Mouse (Mus musculus): ENCODE results near the gene Ak1. TPM values are rescaled to one million over a fixed set of nuclear protein-coding genes. Genes with fewer than 3 reads are reported as not detected.

The Ak1 gene
- polyA plus RNA-seq, 1 experiment, result 9.1 TPM

DNA sequence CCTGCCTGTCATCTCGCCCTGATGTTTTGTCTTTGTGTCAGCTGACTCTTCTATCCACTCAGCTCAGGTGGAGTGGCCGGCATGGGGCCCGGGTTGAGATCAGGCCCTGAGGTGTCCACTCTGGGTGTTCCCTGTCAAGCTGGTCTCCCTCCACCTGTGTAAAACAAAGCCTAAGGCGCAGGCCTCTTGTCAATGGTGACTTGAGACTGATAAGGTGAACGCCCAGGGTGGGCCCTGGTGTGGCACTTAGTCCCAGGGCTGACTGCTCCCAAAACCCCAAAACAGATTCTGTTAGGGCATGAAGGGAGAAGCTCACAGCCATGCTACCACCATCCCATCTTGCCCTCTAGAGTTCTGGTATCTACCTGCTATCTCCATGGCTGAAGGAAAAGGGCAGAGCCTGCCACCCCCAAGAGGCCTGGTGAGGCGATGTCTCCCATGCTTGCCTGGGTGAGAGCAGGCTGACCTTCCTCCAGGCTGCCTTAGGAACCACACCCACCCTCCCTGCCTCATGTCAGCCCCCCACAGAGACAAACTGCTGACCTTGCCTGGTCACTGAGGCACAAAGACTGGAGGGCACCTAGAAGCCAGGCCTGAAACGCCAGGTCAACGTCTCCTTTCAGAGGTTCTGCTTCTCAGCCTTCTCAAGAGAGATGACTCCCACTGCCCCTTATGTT, 23.4 kb downstream of the Ak1 start:
- 65% methylated on average over 8 of the region's 8 CpGs for WGBS
- Histone ChIP-seq H3K4me3 (replicated peaks; ENCODE audit: control insufficient read depth, low read depth, low read length) (no peak overlapping the region), H3K4me1 (ENCODE audit: control insufficient read depth, insufficient read depth, low read length) (peaks cover 1% of the 10 kb centered on the region; the same call in 1 of the 2 replicates), H3K27ac (ENCODE audit: control insufficient read depth, insufficient read depth, low read depth, low read length, poor library complexity) (0 out of 2 replicates have a peak overlapping the region, but pooled peaks have one; percentile 6)
- no peak for TF ChIP-seq POLR2A (IDR thresholded peaks at IDR 0.05; ENCODE audit: borderline replicate concordance, control insufficient read depth, low read depth, low read length)
- TF ChIP-seq CTCF (IDR thresholded peaks at IDR 0.05; ENCODE audit: control insufficient read depth, insufficient read depth, low read length), result no peak

DNA sequence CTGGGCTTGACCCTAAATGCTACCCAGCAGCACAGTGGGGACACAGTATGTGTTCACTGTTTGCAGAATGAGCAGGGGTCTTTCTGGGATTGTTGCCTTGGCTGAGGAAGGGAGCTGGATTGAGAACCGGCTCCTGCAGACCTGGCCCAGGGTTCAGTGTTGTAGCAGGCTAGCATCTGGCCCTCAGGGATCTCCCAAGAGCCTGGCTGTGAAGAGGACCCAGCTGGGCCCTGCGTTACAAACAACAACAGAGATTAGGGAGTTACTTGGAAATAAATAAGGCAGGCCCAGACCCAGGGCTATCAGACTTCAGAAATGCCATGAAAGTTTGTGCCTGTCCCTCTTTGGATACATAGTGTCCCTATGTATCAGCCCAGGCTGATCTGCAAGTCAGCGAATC, 24.1 kb downstream of the Ak1 start:
- Histone ChIP-seq H3K27ac (ENCODE audit: control insufficient read depth, insufficient read depth, low read depth, low read length, poor library complexity) (peak overlapping the region; percentile 6; the same call in 1 of the 2 replicates), H3K4me1 (ENCODE audit: control insufficient read depth, insufficient read depth, low read length) (peaks cover 1% of the 10 kb centered on the region; the same call in 1 of the 2 replicates), H3K4me3 (replicated peaks; ENCODE audit: control insufficient read depth, low read depth, low read length) (no peak overlapping the region)
- 73% methylated on average over 3 of the region's 3 CpGs for WGBS
- TF ChIP-seq CTCF (IDR thresholded peaks at IDR 0.05; ENCODE audit: control insufficient read depth, insufficient read depth, low read length) (no peak), POLR2A (IDR thresholded peaks at IDR 0.05; ENCODE audit: borderline replicate concordance, control insufficient read depth, low read depth, low read length) (no peak)

DNA sequence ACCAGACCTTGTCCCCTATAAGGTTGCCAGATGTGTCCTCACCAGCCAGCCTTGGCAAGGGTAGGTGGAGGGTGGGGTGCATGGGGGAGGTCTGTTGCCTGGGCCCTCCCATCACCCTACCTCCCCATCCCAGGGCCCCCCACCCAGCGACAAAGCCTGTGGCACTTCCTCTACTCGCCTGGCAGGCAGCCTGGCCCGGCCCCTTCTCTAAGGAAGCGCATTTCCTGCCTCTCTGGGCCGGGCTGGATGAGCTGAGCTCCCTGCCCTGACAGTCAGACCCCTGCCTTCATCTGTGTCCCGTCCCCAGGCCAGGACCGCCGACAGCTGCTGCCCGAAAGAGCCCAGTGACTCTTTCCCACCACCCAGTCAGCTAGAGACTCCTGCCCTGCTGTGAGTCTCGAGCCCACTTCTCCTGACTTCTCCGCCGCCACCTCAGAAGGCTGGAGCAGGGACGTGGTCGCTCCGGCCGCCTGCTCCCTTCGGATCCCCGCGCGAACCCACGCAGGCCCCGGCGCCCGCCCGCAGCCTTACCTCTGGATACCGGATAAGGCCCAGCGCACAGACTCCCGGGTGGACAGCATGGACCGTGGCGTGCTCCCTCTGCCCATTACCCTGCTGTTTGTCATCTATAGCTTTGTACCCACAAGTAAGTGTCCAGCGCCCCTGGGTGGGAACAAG, 25.0 kb downstream of the Ak1 start, which contains the start of gene Eng:
TSS of gene Eng (plus strand) at position 217 of the 678 bp plus-strand sequence.
- 3% methylated on average over 31 of the region's 31 CpGs for WGBS
- H3K27ac ChIP-seq (ENCODE audit: control insufficient read depth, insufficient read depth, low read depth, low read length, poor library complexity), result peak within 1 kb of the TSS; percentile 61
- TF ChIP-seq POLR2A (IDR thresholded peaks at IDR 0.05; ENCODE audit: borderline replicate concordance, control insufficient read depth, low read depth, low read length), result no peak
- TF ChIP-seq CTCF (IDR thresholded peaks at IDR 0.05; ENCODE audit: control insufficient read depth, insufficient read depth, low read length), result no peak
- peaks cover 1% of the 10 kb centered on the region; the same call in 1 of the 2 replicates for H3K4me1 ChIP-seq (ENCODE audit: control insufficient read depth, insufficient read depth, low read length)
- H3K4me3 ChIP-seq (replicated peaks; ENCODE audit: control insufficient read depth, low read depth, low read length), result peak within 1 kb of the TSS; percentile 69

DNA sequence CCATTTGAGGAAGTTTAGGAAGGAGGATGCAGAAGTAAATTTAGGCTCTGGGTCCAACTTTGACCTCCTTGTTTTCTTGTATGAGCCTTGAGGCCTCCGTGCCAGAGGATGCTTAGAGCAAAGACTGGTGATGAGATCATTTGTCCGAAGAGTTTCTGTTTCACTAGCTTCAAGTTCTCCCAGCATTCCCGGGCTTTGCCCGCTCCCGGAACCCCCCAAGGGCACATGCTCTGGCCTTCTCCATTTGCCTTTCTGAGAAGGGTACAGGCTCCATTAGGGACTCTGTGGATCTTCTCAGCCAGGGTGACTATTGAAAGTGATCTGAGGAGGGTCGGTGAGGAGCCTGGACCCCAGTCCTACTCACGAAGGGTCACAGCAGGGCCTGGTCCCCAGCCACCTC, 25.8 kb downstream of the Ak1 start:
- no peak for TF ChIP-seq POLR2A (IDR thresholded peaks at IDR 0.05; ENCODE audit: borderline replicate concordance, control insufficient read depth, low read depth, low read length)
- TF ChIP-seq CTCF (IDR thresholded peaks at IDR 0.05; ENCODE audit: control insufficient read depth, insufficient read depth, low read length), result no peak
- Histone ChIP-seq H3K27ac (ENCODE audit: control insufficient read depth, insufficient read depth, low read depth, low read length, poor library complexity) (peak overlapping the region; percentile 27; the same call in 1 of the 2 replicates), H3K4me1 (ENCODE audit: control insufficient read depth, insufficient read depth, low read length) (peaks cover 1% of the 10 kb centered on the region; the same call in 1 of the 2 replicates), H3K4me3 (replicated peaks; ENCODE audit: control insufficient read depth, low read depth, low read length) (peak overlapping the region; percentile 47)
- 13% methylated on average over 7 of the region's 7 CpGs for WGBS

DNA sequence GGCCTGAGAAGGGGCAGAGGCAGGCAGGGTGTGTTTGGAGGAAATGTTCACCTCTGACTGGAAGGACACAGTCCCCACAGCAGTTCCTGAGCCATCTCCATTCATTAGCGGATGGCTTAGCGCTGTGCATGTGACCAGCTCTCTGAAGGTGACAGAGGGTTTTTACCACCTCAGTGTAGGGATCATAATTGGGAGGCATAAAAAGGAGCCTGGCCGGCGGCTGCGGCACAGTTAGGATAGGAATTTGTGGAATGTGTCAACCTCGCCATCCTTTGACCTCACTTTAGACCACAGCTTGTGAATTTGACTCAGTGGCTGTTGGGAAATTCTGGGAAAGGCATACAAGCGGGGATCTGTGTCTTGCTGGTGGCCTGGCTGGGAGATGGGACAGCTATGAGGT, 32.2 kb downstream of the Ak1 start:
- TF ChIP-seq CTCF (IDR thresholded peaks at IDR 0.05; ENCODE audit: control insufficient read depth, insufficient read depth, low read length) (no peak), POLR2A (IDR thresholded peaks at IDR 0.05; ENCODE audit: borderline replicate concordance, control insufficient read depth, low read depth, low read length) (no peak)
- Histone ChIP-seq H3K4me3 (replicated peaks; ENCODE audit: control insufficient read depth, low read depth, low read length) (no peak overlapping the region), H3K4me1 (ENCODE audit: control insufficient read depth, insufficient read depth, low read length) (peaks cover 1% of the 10 kb centered on the region; the same call in 1 of the 2 replicates), H3K27ac (ENCODE audit: control insufficient read depth, insufficient read depth, low read depth, low read length, poor library complexity) (no peak overlapping the region)
- WGBS, result 85% methylated on average over 7 of the region's 7 CpGs

DNA sequence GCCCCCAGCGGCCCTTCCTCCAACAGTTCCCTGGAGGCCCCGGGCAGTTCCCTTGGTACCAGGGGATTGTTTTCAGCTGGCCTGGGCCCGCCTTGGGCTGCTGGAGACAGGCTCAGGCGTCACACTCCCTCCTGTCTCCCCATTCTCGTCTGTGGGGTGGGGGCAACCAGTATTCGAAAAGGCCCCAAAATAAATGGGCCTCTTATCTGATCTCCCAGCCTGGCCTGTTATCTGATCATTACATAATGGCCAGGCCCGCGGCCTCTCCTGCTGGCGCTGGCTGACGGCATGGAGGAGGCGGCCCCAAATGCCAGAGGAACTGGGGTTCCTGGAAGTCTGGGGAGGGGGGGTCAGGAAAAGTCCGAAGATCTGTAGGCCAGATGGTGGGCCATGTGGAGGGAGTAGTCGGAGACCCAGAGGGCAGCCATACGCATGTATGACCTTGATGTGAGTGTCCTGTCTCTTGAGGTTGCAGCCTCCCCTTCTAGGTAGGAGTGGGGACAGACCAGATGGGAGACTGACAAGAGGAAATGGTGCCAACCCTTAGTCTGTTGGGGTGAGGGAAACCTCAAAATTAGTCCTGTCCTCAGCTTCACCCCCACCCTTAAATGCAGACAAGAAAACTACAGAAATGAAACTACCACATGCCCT, 33.3 kb downstream of the Ak1 start:
- no peak overlapping the region for H3K4me3 ChIP-seq (replicated peaks; ENCODE audit: control insufficient read depth, low read depth, low read length)
- TF ChIP-seq CTCF (IDR thresholded peaks at IDR 0.05; ENCODE audit: control insufficient read depth, insufficient read depth, low read length), result no peak
- no peak for TF ChIP-seq POLR2A (IDR thresholded peaks at IDR 0.05; ENCODE audit: borderline replicate concordance, control insufficient read depth, low read depth, low read length)
- peaks cover 1% of the 10 kb centered on the region; the same call in 1 of the 2 replicates for H3K4me1 ChIP-seq (ENCODE audit: control insufficient read depth, insufficient read depth, low read length)
- H3K27ac ChIP-seq (ENCODE audit: control insufficient read depth, insufficient read depth, low read depth, low read length, poor library complexity), result peak overlapping the region; percentile 11
- 23% methylated on average over 14 of the region's 14 CpGs for WGBS

DNA sequence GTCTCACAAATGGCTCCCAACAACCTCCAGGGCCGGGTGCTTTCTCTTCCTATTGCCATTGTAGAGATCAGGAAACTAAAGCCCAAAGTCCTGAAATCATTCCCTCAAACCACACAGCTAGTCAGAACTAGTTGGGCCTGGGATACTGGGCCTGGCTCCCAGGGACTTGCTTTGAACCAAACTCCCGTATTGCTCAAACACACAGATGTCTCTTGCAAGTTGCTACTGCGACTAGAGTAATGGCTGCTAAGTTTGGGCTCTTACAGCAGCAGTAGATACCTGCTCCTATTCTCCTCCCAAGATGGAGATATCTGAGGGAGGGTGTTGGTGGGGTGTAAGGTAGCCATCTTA, 33.8 kb downstream of the Ak1 start:
- peaks cover 1% of the 10 kb centered on the region; the same call in 1 of the 2 replicates for H3K4me1 ChIP-seq (ENCODE audit: control insufficient read depth, insufficient read depth, low read length)
- TF ChIP-seq POLR2A (IDR thresholded peaks at IDR 0.05; ENCODE audit: borderline replicate concordance, control insufficient read depth, low read depth, low read length), result no peak
- no peak for TF ChIP-seq CTCF (IDR thresholded peaks at IDR 0.05; ENCODE audit: control insufficient read depth, insufficient read depth, low read length)
- no peak overlapping the region for H3K4me3 ChIP-seq (replicated peaks; ENCODE audit: control insufficient read depth, low read depth, low read length)
- peak overlapping the region; percentile 49 for H3K27ac ChIP-seq (ENCODE audit: control insufficient read depth, insufficient read depth, low read depth, low read length, poor library complexity)
- 57% methylated on average over 3 of the region's 3 CpGs for WGBS

DNA sequence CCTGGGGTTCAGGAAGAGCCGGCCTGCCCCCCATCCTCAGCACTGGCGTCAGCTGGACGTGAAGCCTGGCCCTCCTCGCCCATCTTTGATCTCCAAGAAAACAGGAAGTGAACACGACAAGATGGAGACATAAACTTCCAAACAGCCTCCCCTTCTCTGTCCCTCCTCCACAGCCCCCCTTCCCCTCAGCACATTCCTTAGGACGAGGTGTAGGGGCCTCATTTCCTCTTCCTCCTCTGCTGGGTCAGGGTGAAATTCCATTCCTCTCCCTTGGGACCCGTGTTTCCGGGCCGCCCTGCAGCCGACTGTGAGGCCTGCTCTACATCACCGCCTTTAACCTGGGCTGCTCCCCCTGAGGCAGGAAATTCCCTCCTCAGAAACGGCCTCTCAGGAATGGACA, 34.3 kb downstream of the Ak1 start:
- peaks cover 1% of the 10 kb centered on the region; the same call in 1 of the 2 replicates for H3K4me1 ChIP-seq (ENCODE audit: control insufficient read depth, insufficient read depth, low read length)
- no peak overlapping the region for H3K4me3 ChIP-seq (replicated peaks; ENCODE audit: control insufficient read depth, low read depth, low read length)
- TF ChIP-seq CTCF (IDR thresholded peaks at IDR 0.05; ENCODE audit: control insufficient read depth, insufficient read depth, low read length) (no peak), POLR2A (IDR thresholded peaks at IDR 0.05; ENCODE audit: borderline replicate concordance, control insufficient read depth, low read depth, low read length) (no peak)
- H3K27ac ChIP-seq (ENCODE audit: control insufficient read depth, insufficient read depth, low read depth, low read length, poor library complexity), result peak overlapping the region; percentile 49
- 60% methylated on average over 12 of the region's 12 CpGs for WGBS
